Mouse (Mus musculus) adrenal gland, postnatal 25 days (tissue): ENCODE measurements at regions not wholly inside any gene's neighbourhood (a gene's known extent, or its start where the extent isn't known, plus 50 kb on each side); places are given as distances from the start of the nearest gene placed in this dataset.
"Not testable (repeated sequence)": the region's sequence is repeated elsewhere in the genome, so short reads cannot be mapped to it uniquely, and the experiment has no call there.

Source experiments
- DNase-seq: peaks from one replicate; pipeline ENCODE4 v3.0.0; 2021; ENCODE audit warnings: mixed read lengths

GRCm38 (mm10) chr6:117687045-117687444, 153.9 kb upstream of the Zfp637 start:
- peak; percentile 57 for DNase-seq

GRCm38 (mm10) chr6:117688664-117689178, 152.3 kb upstream of the Zfp637 start:
- DNase-seq: no peak

GRCm38 (mm10) chr6:117700286-117700685, 140.7 kb upstream of the Zfp637 start:
- DNase-seq: no peak

GRCm38 (mm10) chr6:117701547-117701946, 139.4 kb upstream of the Zfp637 start:
- DNase-seq: no peak

GRCm38 (mm10) chr6:117706006-117706405, 135.0 kb upstream of the Zfp637 start:
- no peak for DNase-seq

- no peak for DNase-seq
These were observed 131.8 kb upstream of the Zfp637 start for GRCm38 (mm10) chr6:117709212-117709611.

GRCm38 (mm10) chr6:117715056-117715777, 125.8 kb upstream of the Zfp637 start:
- no peak for DNase-seq

- not testable (repeated sequence) for DNase-seq
These were observed 124.6 kb upstream of the Zfp637 start for GRCm38 (mm10) chr6:117716422-117716821.

GRCm38 (mm10) chr6:117752338-117752737, 88.6 kb upstream of the Zfp637 start:
- DNase-seq: not testable (repeated sequence)

GRCm38 (mm10) chr6:117755682-117756081, 85.3 kb upstream of the Zfp637 start:
- DNase-seq: not testable (repeated sequence)

- no peak for DNase-seq
These were observed 84.8 kb upstream of the Zfp637 start for GRCm38 (mm10) chr6:117756176-117756575.

GRCm38 (mm10) chr6:117758516-117758915, 82.5 kb upstream of the Zfp637 start:
- DNase-seq: peak; percentile 57

- DNase-seq: peak; percentile 7
These were observed 69.5 kb upstream of the Zfp637 start for GRCm38 (mm10) chr6:117771506-117771905.

GRCm38 (mm10) chr6:117772396-117772795, 68.6 kb upstream of the Zfp637 start:
- no peak for DNase-seq

GRCm38 (mm10) chr6:117775304-117776050, 65.5 kb upstream of the Zfp637 start:
- no peak for DNase-seq

GRCm38 (mm10) chr6:117778027-117778426, 63.0 kb upstream of the Zfp637 start:
- DNase-seq: no peak

- DNase-seq: peak; percentile 4
These were observed 62.5 kb upstream of the Zfp637 start for GRCm38 (mm10) chr6:117778481-117778880.

- no peak for DNase-seq
These were observed 62.0 kb upstream of the Zfp637 start for GRCm38 (mm10) chr6:117779020-117779419.

- no peak for DNase-seq
These were observed 52.1 kb upstream of the Zfp637 start for GRCm38 (mm10) chr6:117788580-117789540.

- DNase-seq: no peak
These were observed 50.4 kb upstream of the Zfp637 start for GRCm38 (mm10) chr6:117790581-117790980.
